Mouse (Mus musculus) telencephalon, adult 2 months (tissue): ENCODE data around the gene B4galnt4.
A peak's percentile ranks its signal among the peaks of the same experiment; 100 is the strongest.
"Not testable (repeated sequence)": the region's sequence is repeated elsewhere in the genome, so short reads cannot be mapped to it uniquely, and the experiment has no call there.

ENCODE experiments used
- DNase-seq: peaks from one replicate; pipeline ENCODE4 v3.0.0-alpha.2; 2011; ENCODE audit warnings: low read depth, low spot score

Gene B4galnt4

GRCm38 (mm10) chr7:141060426-141061242, at the start of gene B4galnt4:
Gene B4galnt4 (plus strand): TSS chr7:141061104.
- peak; percentile 88 for DNase-seq

DNA sequence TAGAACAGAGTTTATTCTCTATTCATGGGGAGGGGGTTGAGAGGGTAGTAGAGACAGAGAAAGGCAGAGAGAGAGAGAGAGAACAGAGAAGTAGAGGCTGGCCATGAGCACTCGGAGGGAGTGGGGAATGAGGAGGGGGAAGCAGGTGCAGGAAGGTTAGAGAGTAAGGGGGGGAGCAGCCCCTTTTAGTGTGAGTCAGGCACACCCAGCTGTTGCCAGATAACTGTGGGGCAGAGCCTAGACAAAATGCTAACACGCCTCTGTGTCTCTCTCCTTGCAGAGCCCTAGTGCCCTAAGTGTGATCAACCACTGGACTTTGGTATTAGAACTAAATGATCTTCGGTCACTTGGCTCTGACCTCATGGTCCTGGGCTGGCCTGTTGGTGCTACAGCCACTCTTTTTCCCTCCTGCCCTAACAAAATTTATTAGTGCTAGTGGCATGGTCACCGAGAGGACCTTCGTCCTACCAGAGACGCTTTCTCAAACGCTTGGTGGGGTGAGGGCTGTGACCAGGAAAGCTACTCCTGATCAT, 49.6 kb upstream of the B4galnt4 start:
- DNase-seq = no peak

- no peak for DNase-seq
These were observed 43.9 kb upstream of the B4galnt4 start for GRCm38 (mm10) chr7:141016707-141017697.

GRCm38 (mm10) chr7:141017824-141018223, 43.1 kb upstream of the B4galnt4 start, which contains the start of gene Ifitm6:
Gene Ifitm6 (minus strand): TSS chr7:141017924.
- DNase-seq = not testable (repeated sequence)

DNA sequence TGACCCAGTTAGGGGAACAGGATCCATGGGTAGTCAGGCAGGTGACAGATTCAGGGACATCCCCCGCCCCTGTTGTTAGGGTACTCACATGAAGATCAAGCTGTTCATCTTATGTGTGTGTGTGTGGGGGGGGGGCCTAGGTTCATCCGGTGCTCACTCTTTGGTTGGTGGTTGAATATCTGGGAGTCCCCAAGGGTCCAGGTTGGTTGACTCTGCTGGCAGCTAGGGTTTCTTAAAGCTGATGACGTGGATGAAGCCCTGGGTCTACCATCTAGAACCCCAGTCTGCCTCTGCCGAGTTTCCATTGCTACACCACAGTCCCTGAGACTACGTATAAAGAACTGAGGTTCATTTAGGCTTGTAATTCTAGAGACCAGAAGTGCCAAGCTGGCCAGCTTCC, 41.9 kb upstream of the B4galnt4 start:
- DNase-seq = no peak

GRCm38 (mm10) chr7:141021489-141022449, 39.1 kb upstream of the B4galnt4 start:
- DNase-seq = no peak

- no peak for DNase-seq
These were observed 35.8 kb upstream of the B4galnt4 start for GRCm38 (mm10) chr7:141024865-141025838.

DNA sequence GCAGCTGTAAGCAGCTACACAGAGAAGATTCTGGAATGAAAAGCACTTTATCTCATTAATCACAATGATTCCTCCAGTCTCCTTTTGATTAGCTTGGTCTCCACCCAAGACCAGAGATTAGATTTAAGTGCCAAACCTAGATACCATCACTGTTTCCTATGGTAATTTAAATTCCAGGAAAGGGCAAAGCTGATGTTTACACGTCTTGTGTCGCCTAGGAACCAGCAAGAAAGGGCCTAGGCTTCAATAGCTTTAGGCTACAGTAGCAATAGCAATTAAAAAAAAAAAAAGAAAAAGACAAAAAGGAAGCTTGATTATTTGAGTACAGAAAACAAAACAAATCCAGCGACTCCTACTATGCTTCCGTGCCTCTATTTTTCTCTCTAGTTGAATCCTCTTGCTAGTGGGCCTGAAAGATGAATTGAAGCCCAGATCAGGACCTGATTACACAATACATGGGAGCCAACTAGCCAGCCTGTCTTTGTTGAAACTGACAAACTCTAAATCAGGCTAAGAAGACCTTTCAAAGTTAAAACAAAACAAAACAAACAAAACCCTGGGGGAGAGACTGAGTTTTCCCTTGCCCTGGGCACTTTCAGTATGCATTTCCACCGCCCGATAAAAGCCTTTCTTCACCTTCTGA, 34.7 kb upstream of the B4galnt4 start:
- no peak for DNase-seq

DNA sequence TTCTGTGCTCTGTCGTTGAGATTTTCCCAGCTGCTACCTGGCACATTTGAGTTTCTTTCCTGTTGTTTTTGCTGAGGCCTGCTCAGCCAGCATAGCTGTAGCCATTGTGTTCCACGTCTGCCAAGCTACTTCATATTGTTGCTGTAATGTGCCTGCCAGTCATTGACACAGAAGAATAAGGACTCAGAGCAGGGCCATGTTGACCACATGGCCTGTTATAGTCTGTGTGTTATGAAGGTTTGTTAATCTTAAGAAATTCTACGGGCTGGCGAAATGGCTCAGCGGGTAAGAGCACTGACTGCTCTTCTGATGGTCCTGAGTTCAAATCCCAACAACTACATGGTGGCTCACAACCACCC, 34.2 kb upstream of the B4galnt4 start:
- no peak for DNase-seq

DNA sequence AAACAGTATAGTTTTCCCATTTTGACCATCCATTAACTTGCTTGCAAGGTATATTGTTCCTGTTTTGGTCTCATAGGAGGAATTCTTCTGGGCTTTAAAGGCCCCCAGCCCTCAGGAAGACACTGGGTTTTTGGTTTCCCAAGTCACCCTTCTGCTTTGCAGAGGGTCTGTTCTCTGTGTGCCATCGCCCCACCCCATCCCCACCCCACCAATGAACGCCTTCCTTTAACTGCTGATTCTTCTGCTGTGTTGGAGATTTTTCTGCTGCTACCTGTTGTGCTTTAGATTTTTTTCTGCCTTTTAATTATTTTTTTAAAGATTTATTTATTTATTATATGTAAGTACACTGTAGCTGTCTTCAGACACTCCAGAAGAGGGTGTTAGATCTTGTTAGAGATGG, 32.1 kb upstream of the B4galnt4 start, which contains the start of gene Gm17387:
Gm17387 (plus strand) TSS at position 301 of the 400 bp plus-strand sequence.
- no peak for DNase-seq

GRCm38 (mm10) chr7:141030390-141030789, 30.5 kb upstream of the B4galnt4 start:
- no peak for DNase-seq

DNA sequence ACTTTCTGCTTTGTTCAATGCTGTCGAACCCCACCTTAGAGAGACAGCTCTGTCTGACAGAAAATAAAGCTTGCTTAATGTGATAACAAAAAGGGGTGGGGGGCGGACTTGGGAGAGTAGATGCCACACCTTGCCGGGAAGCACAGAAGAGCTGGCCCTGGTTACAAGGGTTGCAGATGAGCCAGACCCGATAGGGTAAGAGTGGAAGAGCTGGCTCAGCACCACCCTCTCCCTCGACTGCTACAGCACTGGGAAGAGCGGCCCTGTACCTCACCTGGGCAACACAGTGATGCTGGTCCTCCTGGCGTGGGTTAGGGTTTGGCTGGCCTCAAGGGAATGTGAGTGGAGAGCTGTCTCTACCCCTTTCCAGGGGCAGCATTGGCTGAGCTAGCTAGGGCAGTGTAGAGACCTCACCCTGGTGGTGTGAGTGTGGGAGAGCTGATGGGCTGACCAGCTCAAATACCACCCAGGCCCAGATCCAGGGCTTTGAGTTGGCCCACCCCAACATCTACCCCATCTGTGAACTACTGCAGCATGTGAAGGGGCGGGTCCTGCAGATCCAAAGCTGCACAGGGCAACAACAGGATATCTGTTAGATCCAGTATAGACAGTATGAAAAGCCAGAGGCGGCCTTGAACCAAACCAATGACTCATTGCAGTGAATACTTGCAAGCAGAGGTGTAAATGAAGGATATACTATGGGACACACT, 28.3 kb upstream of the B4galnt4 start:
- no peak for DNase-seq

- not testable (repeated sequence) for DNase-seq
These were observed 24.3 kb upstream of the B4galnt4 start for GRCm38 (mm10) chr7:141036624-141037023.

GRCm38 (mm10) chr7:141038090-141039032, 22.5 kb upstream of the B4galnt4 start:
- DNase-seq = no peak

GRCm38 (mm10) chr7:141039386-141040107, 21.4 kb upstream of the B4galnt4 start:
- DNase-seq = no peak

DNA sequence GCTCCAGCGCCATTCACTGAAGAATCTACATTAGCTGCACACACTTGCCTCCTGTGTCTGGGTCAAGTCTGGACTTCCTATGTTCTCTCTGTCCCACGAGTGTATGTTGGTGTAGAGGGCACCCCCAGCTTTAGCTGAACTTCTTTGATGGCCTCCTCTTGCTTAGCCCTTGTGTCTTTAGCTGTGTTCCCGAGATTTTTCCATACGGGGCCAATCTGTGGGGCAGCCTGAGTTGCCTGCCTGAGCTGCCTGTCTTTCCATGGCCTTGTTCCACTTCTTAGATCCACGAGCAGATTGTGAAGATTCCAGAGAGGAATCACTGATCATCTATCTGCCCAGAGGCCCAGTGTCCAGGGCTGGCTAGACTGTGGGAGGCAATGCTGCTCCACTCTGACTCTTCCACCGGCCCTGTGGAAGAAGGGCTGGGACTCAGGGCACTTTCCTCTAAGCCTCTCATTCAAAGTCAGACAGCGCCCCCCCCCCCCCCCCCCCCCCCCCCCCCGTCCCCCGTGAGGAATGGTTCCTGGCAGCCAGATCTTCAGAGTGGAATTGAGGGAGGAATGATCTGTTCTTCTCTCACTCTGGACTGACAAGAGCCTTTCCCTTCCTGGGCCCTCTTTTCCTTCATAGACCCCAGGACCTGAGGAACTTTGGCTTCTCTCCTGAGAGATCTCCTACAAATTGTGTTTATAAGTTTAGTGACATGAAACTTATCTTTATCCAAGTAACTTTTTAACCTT, 19.9 kb upstream of the B4galnt4 start:
- no peak for DNase-seq
